Mouse (Mus musculus): ENCODE data around the gene 1700019A02Rik. TPM values are rescaled to one million over a fixed set of nuclear protein-coding genes. Genes with fewer than 3 reads are reported as not detected.

1700019A02Rik gene
- total and polyA plus RNA-seq, 2 experiments from 2014 or later: not detected

GRCm38 (mm10) chr1:53194536-53194935 is 7.1 kb upstream of the 1700019A02Rik start:
- 94% methylated on average over 3 of the region's 3 CpGs for WGBS
- TF ChIP-seq CTCF (IDR thresholded peaks at IDR 0.05; ENCODE audit: low read depth): no peak
- no peak overlapping the region for H3K4me3 ChIP-seq (ENCODE audit: low read depth, low read length)
- no peaks in the 10 kb centered on the region for H3K27me3 ChIP-seq (ENCODE audit: insufficient read depth, low read length)
- H3K4me2 ChIP-seq (ENCODE audit: low read depth): no peak overlapping the region
- no peak overlapping the region for H3K27ac ChIP-seq (ENCODE audit: low read depth, low read length)
- H3K36me3 ChIP-seq (ENCODE audit: insufficient read depth): no peaks in the 10 kb centered on the region
- no peaks in the 10 kb centered on the region for H3K9me3 ChIP-seq (ENCODE audit: low read length)
- no peak for DNase-seq
- no peak overlapping the region for H3K9ac ChIP-seq
- no peak for ATAC-seq
- no peaks in the 10 kb centered on the region for H3K4me1 ChIP-seq (ENCODE audit: insufficient read depth)

GRCm38 (mm10) chr1:53191234-53191633 is 3.8 kb upstream of the 1700019A02Rik start:
- no peaks in the 10 kb centered on the region for H3K9me3 ChIP-seq (ENCODE audit: low read length)
- H3K27ac ChIP-seq (ENCODE audit: low read depth, low read length): no peak overlapping the region
- WGBS: 49% methylated on average over 3 of the region's 3 CpGs
- no peak overlapping the region for H3K4me2 ChIP-seq (ENCODE audit: low read depth)
- DNase-seq (no peak), ATAC-seq (no peak)
- no peak overlapping the region for H3K4me3 ChIP-seq (ENCODE audit: low read depth, low read length)
- H3K9ac ChIP-seq: no peak overlapping the region
- no peaks in the 10 kb centered on the region for H3K27me3 ChIP-seq (ENCODE audit: insufficient read depth, low read length)
- no peaks in the 10 kb centered on the region for H3K4me1 ChIP-seq (ENCODE audit: insufficient read depth)
- no peak for TF ChIP-seq CTCF (IDR thresholded peaks at IDR 0.05; ENCODE audit: low read depth)
- no peaks in the 10 kb centered on the region for H3K36me3 ChIP-seq (ENCODE audit: insufficient read depth)

GRCm38 (mm10) chr1:53189620-53190019 is 2.2 kb upstream of the 1700019A02Rik start:
- H3K4me3 ChIP-seq (ENCODE audit: low read depth, low read length): no peak overlapping the region
- no peak overlapping the region for H3K4me2 ChIP-seq (ENCODE audit: low read depth)
- H3K4me1 ChIP-seq (ENCODE audit: insufficient read depth): no peaks in the 10 kb centered on the region
- no peak for TF ChIP-seq CTCF (IDR thresholded peaks at IDR 0.05; ENCODE audit: low read depth)
- ATAC-seq (no peak), DNase-seq (no peak)
- no peaks in the 10 kb centered on the region for H3K27me3 ChIP-seq (ENCODE audit: insufficient read depth, low read length)
- no peaks in the 10 kb centered on the region for H3K9me3 ChIP-seq (ENCODE audit: low read length)
- 45% methylated on average over 3 of the region's 3 CpGs for WGBS
- H3K36me3 ChIP-seq (ENCODE audit: insufficient read depth): no peaks in the 10 kb centered on the region
- no peak overlapping the region for H3K27ac ChIP-seq (ENCODE audit: low read depth, low read length)
- no peak overlapping the region for H3K9ac ChIP-seq

GRCm38 (mm10) chr1:53186301-53186700 is 1.1 kb downstream of the 1700019A02Rik start:
- ATAC-seq (no peak), DNase-seq (no peak)
- H3K36me3 ChIP-seq (ENCODE audit: insufficient read depth): no peaks in the 10 kb centered on the region
- no peaks in the 10 kb centered on the region for H3K9me3 ChIP-seq (ENCODE audit: low read length)
- no peak overlapping the region for H3K4me2 ChIP-seq (ENCODE audit: low read depth)
- H3K27me3 ChIP-seq (ENCODE audit: insufficient read depth, low read length): no peaks in the 10 kb centered on the region
- H3K27ac ChIP-seq (ENCODE audit: low read depth, low read length): no peak overlapping the region
- WGBS: 77% methylated on average over 3 of the region's 3 CpGs
- H3K9ac ChIP-seq: no peak overlapping the region
- no peak for TF ChIP-seq CTCF (IDR thresholded peaks at IDR 0.05; ENCODE audit: low read depth)
- no peak overlapping the region for H3K4me3 ChIP-seq (ENCODE audit: low read depth, low read length)
- no peaks in the 10 kb centered on the region for H3K4me1 ChIP-seq (ENCODE audit: insufficient read depth)

- Histone ChIP-seq H3K4me2 (ENCODE audit: low read depth) (no peak overlapping the region), H3K27me3 (ENCODE audit: insufficient read depth, low read length) (no peaks in the 10 kb centered on the region), H3K4me1 (ENCODE audit: insufficient read depth) (no peaks in the 10 kb centered on the region), H3K36me3 (ENCODE audit: insufficient read depth) (no peaks in the 10 kb centered on the region), H3K27ac (ENCODE audit: low read depth, low read length) (no peak overlapping the region), H3K9me3 (ENCODE audit: low read length) (no peaks in the 10 kb centered on the region), H3K9ac (no peak overlapping the region), H3K4me3 (ENCODE audit: low read depth, low read length) (no peak overlapping the region)
- ATAC-seq (no peak), DNase-seq (no peak)
- 50% methylated on average over 6 of the region's 6 CpGs for WGBS
- no peak for TF ChIP-seq CTCF (IDR thresholded peaks at IDR 0.05; ENCODE audit: low read depth)
Observed at GRCm38 (mm10) chr1:53157715-53158114, 29.7 kb downstream of the 1700019A02Rik start.

- no peak overlapping the region for H3K4me2 ChIP-seq (ENCODE audit: low read depth)
- H3K36me3 ChIP-seq (ENCODE audit: insufficient read depth): no peaks in the 10 kb centered on the region
- WGBS: 68% methylated on average over 2 of the region's 2 CpGs
- no peaks in the 10 kb centered on the region for H3K27me3 ChIP-seq (ENCODE audit: insufficient read depth, low read length)
- H3K4me3 ChIP-seq (ENCODE audit: low read depth, low read length): no peak overlapping the region
- TF ChIP-seq CTCF (IDR thresholded peaks at IDR 0.05; ENCODE audit: low read depth): no peak
- ATAC-seq: no peak
- H3K9ac ChIP-seq: no peak overlapping the region
- no peak for DNase-seq
- H3K27ac ChIP-seq (ENCODE audit: low read depth, low read length): no peak overlapping the region
- no peaks in the 10 kb centered on the region for H3K4me1 ChIP-seq (ENCODE audit: insufficient read depth)
- H3K9me3 ChIP-seq (ENCODE audit: low read length): no peaks in the 10 kb centered on the region
Observed at GRCm38 (mm10) chr1:53123066-53123465, 64.4 kb downstream of the 1700019A02Rik start.

- Histone ChIP-seq H3K36me3 (ENCODE audit: insufficient read depth) (no peaks in the 10 kb centered on the region), H3K9ac (no peak overlapping the region), H3K4me3 (ENCODE audit: low read depth, low read length) (no peak overlapping the region), H3K4me2 (ENCODE audit: low read depth) (no peak overlapping the region), H3K4me1 (ENCODE audit: insufficient read depth) (no peaks in the 10 kb centered on the region), H3K27ac (ENCODE audit: low read depth, low read length) (no peak overlapping the region), H3K27me3 (ENCODE audit: insufficient read depth, low read length) (no peaks in the 10 kb centered on the region), H3K9me3 (ENCODE audit: low read length) (no peaks in the 10 kb centered on the region)
- ATAC-seq: no peak
- no peak for TF ChIP-seq CTCF (IDR thresholded peaks at IDR 0.05; ENCODE audit: low read depth)
- WGBS: 94% methylated on average over 1 of the region's 1 CpGs
- no peak for DNase-seq
Observed at GRCm38 (mm10) chr1:53110561-53110960, 76.9 kb downstream of the 1700019A02Rik start.

Other genes starting within 250 kb of the 1700019A02Rik start
- gene 1700019D03Rik, start 167.5 kb downstream of the 1700019A02Rik start, total RNA-seq (2014; rRNA removed): 3.2 and 4.2 TPM in 2 replicates
- gene 1700019D03Rik, start 167.5 kb downstream of the 1700019A02Rik start, polyA plus RNA-seq (2015; fragmentation: Nextera tagmentation; extraction: Ambion mirVana): 5.7 and 6.6 TPM in 2 replicates
- 1.2 and 1.4 TPM in 2 replicates for gene Mstn, start 126.0 kb downstream of the 1700019A02Rik start, total RNA-seq (2014; rRNA removed)
- gene Mstn, start 126.0 kb downstream of the 1700019A02Rik start, polyA plus RNA-seq (2015; fragmentation: Nextera tagmentation; extraction: Ambion mirVana): 0.70 and 0.98 TPM in 2 replicates
- 8.2 and 13.2 TPM in 2 replicates for gene Pms1, start 109.4 kb upstream of the 1700019A02Rik start, total RNA-seq (2014; rRNA removed)
- gene Pms1, start 109.4 kb upstream of the 1700019A02Rik start, polyA plus RNA-seq (2015; fragmentation: Nextera tagmentation; extraction: Ambion mirVana): 4.3 and 5.8 TPM in 2 replicates
- gene Ormdl1, start 109.5 kb upstream of the 1700019A02Rik start, total RNA-seq (2014; rRNA removed): 34.2 and 42.3 TPM in 2 replicates
- gene Ormdl1, start 109.5 kb upstream of the 1700019A02Rik start, polyA plus RNA-seq (2015; fragmentation: Nextera tagmentation; extraction: Ambion mirVana): 33.8 and 38.1 TPM in 2 replicates
- not detected in 2 replicates for gene Gm28778, start 109.5 kb upstream of the 1700019A02Rik start, total RNA-seq (2014; rRNA removed)
- not detected in 2 replicates for gene Gm28778, start 109.5 kb upstream of the 1700019A02Rik start, polyA plus RNA-seq (2015; fragmentation: Nextera tagmentation; extraction: Ambion mirVana)
- gene Osgepl1, start 126.0 kb upstream of the 1700019A02Rik start, total RNA-seq (2014; rRNA removed): 13.5 and 17.2 TPM in 2 replicates
- gene Osgepl1, start 126.0 kb upstream of the 1700019A02Rik start, polyA plus RNA-seq (2015; fragmentation: Nextera tagmentation; extraction: Ambion mirVana): 18.6 and 21.4 TPM in 2 replicates
- gene Asdurf, start 165.0 kb upstream of the 1700019A02Rik start, total RNA-seq (2014; rRNA removed): not detected in 2 replicates
- 5.9 and 14.1 TPM in 2 replicates for gene Asdurf, start 165.0 kb upstream of the 1700019A02Rik start, polyA plus RNA-seq (2015; fragmentation: Nextera tagmentation; extraction: Ambion mirVana)
- 1.00 and 1.5 TPM in 2 replicates for gene Gm28551, start 165.0 kb upstream of the 1700019A02Rik start, total RNA-seq (2014; rRNA removed)
- gene Gm28551, start 165.0 kb upstream of the 1700019A02Rik start, polyA plus RNA-seq (2015; fragmentation: Nextera tagmentation; extraction: Ambion mirVana): 1.5 and 2.1 TPM in 2 replicates
- gene Asnsd1, start 165.1 kb upstream of the 1700019A02Rik start, total RNA-seq (2014; rRNA removed): 43.8 and 46.0 TPM in 2 replicates
- gene Asnsd1, start 165.1 kb upstream of the 1700019A02Rik start, polyA plus RNA-seq (2015; fragmentation: Nextera tagmentation; extraction: Ambion mirVana): 50.9 and 51.0 TPM in 2 replicates

Data from forebrain, postnatal 0 days (tissue).